Mouse (Mus musculus): ENCODE results near the gene Reps1.

DNA sequence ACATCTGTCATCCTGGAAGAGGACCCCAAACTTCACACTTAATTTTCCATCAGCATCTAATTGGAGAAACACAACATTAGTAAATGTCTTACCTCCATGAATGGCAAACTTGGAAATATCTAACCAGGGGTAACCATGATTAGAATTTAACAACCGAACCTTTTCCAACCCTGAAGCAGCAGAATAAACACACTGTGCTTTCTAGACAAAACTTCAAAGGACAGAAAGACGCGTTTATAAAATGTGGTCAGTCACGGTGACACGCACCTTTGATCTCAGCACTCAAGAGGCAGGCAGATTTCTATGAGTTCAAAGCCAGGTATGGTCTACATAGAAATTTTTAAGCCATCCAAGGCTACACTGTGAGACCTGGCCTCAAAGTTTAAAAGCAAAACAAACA, 43.9 kb upstream of the Reps1 start:
- TF ChIP-seq POLR2A (IDR thresholded peaks at IDR 0.05; ENCODE audit: insufficient read length, low read depth) (no peak), USF1 (IDR thresholded peaks at IDR 0.05; ENCODE audit: low read depth) (no peak), REST (IDR thresholded peaks at IDR 0.05; ENCODE audit: insufficient read depth, insufficient read length) (no peak), CEBPB (IDR thresholded peaks at IDR 0.05; ENCODE audit: insufficient read depth, poor library complexity, severe bottlenecking) (no peak), MYOD1 (IDR thresholded peaks at IDR 0.05; ENCODE audit: control insufficient read depth in 1 of 3, insufficient read length in 2 of 3, low read depth in 2 of 3) (no peak), MAX (IDR thresholded peaks at IDR 0.05; ENCODE audit: low read depth) (no peak)
